20 mouse cellular contexts compared by ENCODE assay signal in genomic region chr15:3236338-3236737, GRCm38 (mm10).
"Had no signal": no experiment of that assay in that cellular context is flagged by ENCODE, and none has a peak within 500 bp of the region (broad histone marks: within the 10 kb centered on the region; RNA-seq: fewer than 3 reads in every experiment).

No protein-coding gene starts in this region.

- H3K9ac ChIP-seq: limb, embryonic 12.5 days; limb, embryonic 15.5 days; lung, embryonic 14.5 days; midbrain, embryonic 12.5 days; neural tube, embryonic 13.5 days had no signal

- H3K9me3 ChIP-seq: limb, embryonic 12.5 days; limb, embryonic 15.5 days; midbrain, embryonic 12.5 days; neural tube, embryonic 13.5 days had no signal

- H3K27ac ChIP-seq: limb, embryonic 12.5 days; limb, embryonic 15.5 days; macrophage; midbrain, embryonic 12.5 days; neural tube, embryonic 13.5 days had no signal

- H3K27me3 ChIP-seq: limb, embryonic 12.5 days; limb, embryonic 15.5 days; midbrain, embryonic 12.5 days; neural tube, embryonic 13.5 days had no signal

- H3K4me2 ChIP-seq: limb, embryonic 12.5 days; limb, embryonic 15.5 days; lung, embryonic 14.5 days; midbrain, embryonic 12.5 days; neural tube, embryonic 13.5 days had no signal

- DNase-seq: kidney, adult 18-20 months; kidney, adult 9 months; kidney, postnatal 14 days; kidney, postnatal 4 days; left cerebral cortex, postnatal 4 days; lung, embryonic 14.5 days; retina, postnatal 1 day; right cerebral cortex, postnatal 25 days; thymus, adult 18-20 months; thymus, postnatal 36 days had no signal

- H3K36me3 ChIP-seq: limb, embryonic 12.5 days; limb, embryonic 15.5 days; midbrain, embryonic 12.5 days; neural tube, embryonic 13.5 days had no signal

- ATAC-seq: inflammation-experienced regulatory T-cells, adult 6 months; intestine, embryonic 16.5 days; lung, postnatal 0 days; midbrain, embryonic 16.5 days had no signal

- H3K4me1 ChIP-seq: limb, embryonic 12.5 days; limb, embryonic 15.5 days had no signal

- H3K4me3 ChIP-seq: limb, embryonic 12.5 days; limb, embryonic 15.5 days; midbrain, embryonic 12.5 days; myocyte; neural tube, embryonic 13.5 days had no signal
